Mouse (Mus musculus): ENCODE results near the gene Bhmt.

GRCm38 (mm10) chr13:93653382-93653781 lies 15.6 kb upstream of the Bhmt start:
- TF ChIP-seq POLR2A (IDR thresholded peaks at IDR 0.05; ENCODE audit: borderline replicate concordance, low read depth, low read length) (no peak), CTCF (IDR thresholded peaks at IDR 0.05; ENCODE audit: low read depth, low read length) (no peak)
